Mouse (Mus musculus): Measurements from ENCODE around the gene Cd3g. TPM values are rescaled to one million over a fixed set of nuclear protein-coding genes. Genes with fewer than 3 reads are reported as not detected.

Gene Cd3g
- total and polyA plus RNA-seq, 2 experiments from 2014 or later, result not detected

GRCm38 (mm10) chr9:44986242-44986781 lies 6.1 kb upstream of the Cd3g start:
- TF ChIP-seq CTCF (IDR thresholded peaks at IDR 0.05; ENCODE audit: low read depth), result no peak
- WGBS, result 68% methylated on average over 14 of the region's 14 CpGs
- Histone ChIP-seq H3K27ac (ENCODE audit: low read depth, low read length) (no peak overlapping the region), H3K9me3 (ENCODE audit: low read length) (no peaks in the 10 kb centered on the region), H3K4me2 (ENCODE audit: low read depth) (no peak overlapping the region), H3K27me3 (ENCODE audit: insufficient read depth, low read length) (no peaks in the 10 kb centered on the region; the same call in 1 of the 2 replicates), H3K9ac (no peak overlapping the region), H3K4me1 (ENCODE audit: insufficient read depth) (no peaks in the 10 kb centered on the region), H3K36me3 (ENCODE audit: insufficient read depth) (no peaks in the 10 kb centered on the region), H3K4me3 (ENCODE audit: low read depth, low read length) (no peak overlapping the region)
- ATAC-seq (no peak; the same call in 1 of the 2 replicates), DNase-seq (peak; percentile 14)

GRCm38 (mm10) chr9:44985721-44986161 lies 5.5 kb upstream of the Cd3g start:
- Histone ChIP-seq H3K36me3 (ENCODE audit: insufficient read depth) (no peaks in the 10 kb centered on the region), H3K4me1 (ENCODE audit: insufficient read depth) (no peaks in the 10 kb centered on the region)
- 88% methylated on average over 3 of the region's 3 CpGs for WGBS

DNA sequence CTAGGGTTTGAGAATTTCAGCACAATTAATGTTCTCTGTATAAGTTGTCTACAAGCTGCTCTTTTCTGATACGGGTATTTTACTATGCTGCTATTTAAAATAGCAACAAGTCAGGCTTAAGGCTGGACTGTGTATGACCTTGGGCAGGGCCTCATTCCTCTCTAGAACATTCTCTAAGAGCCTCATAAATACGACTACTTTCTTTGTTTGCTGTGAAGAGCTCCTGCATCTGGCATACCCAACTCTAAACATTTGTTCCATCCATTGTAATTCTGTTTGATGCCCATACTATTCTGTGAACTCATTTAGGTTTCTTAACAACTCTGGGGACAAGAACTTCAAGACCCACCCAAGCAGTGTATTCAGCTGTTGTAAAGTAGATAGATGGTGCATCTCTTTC lies 2.8 kb upstream of the Cd3g start:
- Histone ChIP-seq H3K4me3 (ENCODE audit: low read depth, low read length) (no peak overlapping the region), H3K9me3 (ENCODE audit: low read length) (no peaks in the 10 kb centered on the region), H3K4me1 (ENCODE audit: insufficient read depth) (no peaks in the 10 kb centered on the region), H3K27ac (ENCODE audit: low read depth, low read length) (no peak overlapping the region), H3K27me3 (ENCODE audit: insufficient read depth, low read length) (no peaks in the 10 kb centered on the region; the same call in 1 of the 2 replicates), H3K4me2 (ENCODE audit: low read depth) (no peak overlapping the region), H3K9ac (no peak overlapping the region), H3K36me3 (ENCODE audit: insufficient read depth) (no peaks in the 10 kb centered on the region)
- no peak for TF ChIP-seq CTCF (IDR thresholded peaks at IDR 0.05; ENCODE audit: low read depth)
- WGBS, result 83% methylated on average over 2 of the region's 2 CpGs
- ATAC-seq (no peak), DNase-seq (no peak)

More at GRCm38 (mm10) chr9:44985721-44986161, 5.5 kb upstream of the Cd3g start:
- H3K4me2 ChIP-seq (ENCODE audit: low read depth), result no peak overlapping the region
- H3K9me3 ChIP-seq (ENCODE audit: low read length), result no peaks in the 10 kb centered on the region
- no peak overlapping the region for H3K9ac ChIP-seq
- H3K4me3 ChIP-seq (ENCODE audit: low read depth, low read length), result no peak overlapping the region
- TF ChIP-seq CTCF (IDR thresholded peaks at IDR 0.05; ENCODE audit: low read depth), result no peak
- H3K27me3 ChIP-seq (ENCODE audit: insufficient read depth, low read length), result no peaks in the 10 kb centered on the region; the same call in 1 of the 2 replicates
- ATAC-seq (no peak), DNase-seq (no peak)
- no peak overlapping the region for H3K27ac ChIP-seq (ENCODE audit: low read depth, low read length)

- H3K4me2 ChIP-seq (ENCODE audit: low read depth), result no peak overlapping the region
- H3K27me3 ChIP-seq (ENCODE audit: insufficient read depth, low read length), result peaks cover 4% of the 10 kb centered on the region; the same call in 1 of the 2 replicates
- H3K4me3 ChIP-seq (ENCODE audit: low read depth, low read length), result no peak overlapping the region
- H3K9ac ChIP-seq, result no peak overlapping the region
- no peaks in the 10 kb centered on the region for H3K36me3 ChIP-seq (ENCODE audit: insufficient read depth)
- no peak overlapping the region for H3K27ac ChIP-seq (ENCODE audit: low read depth, low read length)
- no peaks in the 10 kb centered on the region for H3K4me1 ChIP-seq (ENCODE audit: insufficient read depth)
- no peak for TF ChIP-seq CTCF (IDR thresholded peaks at IDR 0.05; ENCODE audit: low read depth)
- DNase-seq (no peak), ATAC-seq (no peak)
- no peaks in the 10 kb centered on the region for H3K9me3 ChIP-seq (ENCODE audit: low read length)
- 88% methylated on average over 3 of the region's 3 CpGs for WGBS
These were observed 2.3 kb upstream of the Cd3g start for GRCm38 (mm10) chr9:44982531-44982930.

- peaks cover 7% of the 10 kb centered on the region; the same call in 1 of the 2 replicates for H3K27me3 ChIP-seq (ENCODE audit: insufficient read depth, low read length)
- H3K4me3 ChIP-seq (ENCODE audit: low read depth, low read length), result no peak overlapping the region
- no peak overlapping the region for H3K27ac ChIP-seq (ENCODE audit: low read depth, low read length)
- DNase-seq (no peak), ATAC-seq (no peak)
- H3K9ac ChIP-seq, result no peak overlapping the region
- WGBS, result 89% methylated on average over 8 of the region's 8 CpGs
- TF ChIP-seq CTCF (IDR thresholded peaks at IDR 0.05; ENCODE audit: low read depth), result no peak
- H3K36me3 ChIP-seq (ENCODE audit: insufficient read depth), result no peaks in the 10 kb centered on the region
- no peaks in the 10 kb centered on the region for H3K4me1 ChIP-seq (ENCODE audit: insufficient read depth)
- no peak overlapping the region for H3K4me2 ChIP-seq (ENCODE audit: low read depth)
- no peaks in the 10 kb centered on the region for H3K9me3 ChIP-seq (ENCODE audit: low read length)
These were observed 1.9 kb upstream of the Cd3g start for GRCm38 (mm10) chr9:44982081-44982480.

- DNase-seq, result no peak
- H3K9ac ChIP-seq, result no peak within 1 kb of the TSS
- no peaks in the 10 kb centered on the region for H3K9me3 ChIP-seq (ENCODE audit: low read length)
- no peak within 1 kb of the TSS for H3K4me3 ChIP-seq (ENCODE audit: low read depth, low read length)
- H3K36me3 ChIP-seq (ENCODE audit: insufficient read depth), result no peaks in the 10 kb centered on the region
- no peaks in the 10 kb centered on the region for H3K4me1 ChIP-seq (ENCODE audit: insufficient read depth)
- no peak for ATAC-seq
- peaks cover 7% of the 10 kb centered on the region; the same call in 1 of the 2 replicates for H3K27me3 ChIP-seq (ENCODE audit: insufficient read depth, low read length)
- H3K27ac ChIP-seq (ENCODE audit: low read depth, low read length), result no peak within 1 kb of the TSS
- no peak for TF ChIP-seq CTCF (IDR thresholded peaks at IDR 0.05; ENCODE audit: low read depth)
- WGBS, result 70% methylated on average over 4 of the region's 4 CpGs
- no peak within 1 kb of the TSS for H3K4me2 ChIP-seq (ENCODE audit: low read depth)
These were observed 1.4 kb upstream of the Cd3g start, which contains the start of gene Cd3d for GRCm38 (mm10) chr9:44981676-44982075. Cd3d (plus strand) TSS chr9:44981786.

DNA sequence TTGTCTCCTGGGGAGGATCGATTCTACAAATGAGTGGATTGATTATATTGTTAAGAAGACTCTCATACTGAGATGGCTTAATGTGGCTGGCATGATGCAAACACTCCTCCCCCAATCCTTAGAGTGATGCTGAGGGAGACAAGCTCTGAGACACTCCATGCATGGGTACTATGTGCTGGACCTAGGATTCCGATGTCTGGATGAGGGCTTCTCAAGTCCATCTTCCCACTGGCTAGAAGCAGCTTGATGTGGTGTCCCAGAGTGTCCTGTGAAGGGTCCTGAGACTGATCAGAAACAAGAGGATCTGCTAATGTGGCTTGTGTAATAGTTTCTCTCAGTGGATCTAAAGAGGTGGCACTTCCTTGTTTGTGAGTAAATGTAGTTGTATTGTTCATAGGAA lies 873 bp upstream of the Cd3g start:
- Histone ChIP-seq H3K27ac (ENCODE audit: low read depth, low read length) (no peak overlapping the region), H3K4me1 (ENCODE audit: insufficient read depth) (no peaks in the 10 kb centered on the region), H3K27me3 (ENCODE audit: insufficient read depth, low read length) (peaks cover 11% of the 10 kb centered on the region), H3K4me2 (ENCODE audit: low read depth) (no peak overlapping the region), H3K9ac (no peak overlapping the region), H3K4me3 (ENCODE audit: low read depth, low read length) (no peak overlapping the region), H3K9me3 (ENCODE audit: low read length) (no peaks in the 10 kb centered on the region), H3K36me3 (ENCODE audit: insufficient read depth) (no peaks in the 10 kb centered on the region)
- no peak for TF ChIP-seq CTCF (IDR thresholded peaks at IDR 0.05; ENCODE audit: low read depth)
- ATAC-seq, result no peak
- WGBS, result 90% methylated on average over 2 of the region's 2 CpGs
- DNase-seq, result no peak
